Mouse (Mus musculus) brain, embryonic 14.5 days (tissue): Measurements from ENCODE around the gene Med12l.

Experiments used
- CTCF ChIP-seq: fragments of 200-500 bp; IDR thresholded peaks from 2 replicates; pipeline ENCODE4 v1.5.1; 2012; ENCODE audit warnings: inconsistent platforms, mild to moderate bottlenecking, moderate library complexity, borderline replicate concordance; ENCODE audit not compliant: insufficient read depth, insufficient read length; ENCODE audit errors: extremely low read depth
- POLR2A ChIP-seq: fragments of 200-500 bp; IDR thresholded peaks from 2 replicates; pipeline ENCODE4 v1.6.1; 2012; ENCODE audit warnings: mild to moderate bottlenecking, inconsistent platforms, borderline replicate concordance; ENCODE audit not compliant: poor library complexity, insufficient read depth, insufficient read length, severe bottlenecking; ENCODE audit errors: extremely low read depth

- TF ChIP-seq CTCF (no peak), POLR2A (no peak)
Observed at GRCm38 (mm10) chr3:59328526-59328925, 322.9 kb downstream of the Med12l start.
